Mouse (Mus musculus): ENCODE measurements around the gene Gpr119. TPM values are rescaled to one million over a fixed set of nuclear protein-coding genes. Genes with fewer than 3 reads are reported as not detected.

Gpr119 gene
- polyA plus RNA-seq, 1 experiment from 2014 or later, result 0.17 TPM

- Histone ChIP-seq H3K4me3 (ENCODE audit: low read depth, low read length) (no peak overlapping the region), H3K27ac (ENCODE audit: low read depth, low read length) (no peak overlapping the region), H3K36me3 (ENCODE audit: control insufficient read depth, insufficient read depth) (no peaks in the 10 kb centered on the region), H3K27me3 (replicated peaks; ENCODE audit: control insufficient read depth, insufficient read depth, low read length) (no peaks in the 10 kb centered on the region), H3K9ac (ENCODE audit: low read depth, low read length) (no peak overlapping the region), H3K4me1 (replicated peaks; ENCODE audit: control insufficient read depth, insufficient read depth, low read length) (no peaks in the 10 kb centered on the region), H3K4me2 (replicated peaks; ENCODE audit: low read depth) (no peak overlapping the region), H3K9me3 (ENCODE audit: control insufficient read depth) (no peaks in the 10 kb centered on the region)
- WGBS, result 16% methylated on average over 3 of the region's 3 CpGs
- TF ChIP-seq CTCF (IDR thresholded peaks at IDR 0.05; ENCODE audit: low read depth), result peak; percentile 71
- no peak for ATAC-seq
Measured at GRCm38 (mm10) chrX:48683451-48683850, 9.2 kb upstream of the Gpr119 start.

GRCm38 (mm10) chrX:48671714-48672113 lies 2.6 kb downstream of the Gpr119 start:
- no peak for ATAC-seq
- Histone ChIP-seq H3K36me3 (ENCODE audit: control insufficient read depth, insufficient read depth) (no peaks in the 10 kb centered on the region), H3K4me2 (replicated peaks; ENCODE audit: low read depth) (no peak overlapping the region), H3K27me3 (replicated peaks; ENCODE audit: control insufficient read depth, insufficient read depth, low read length) (no peaks in the 10 kb centered on the region), H3K4me1 (replicated peaks; ENCODE audit: control insufficient read depth, insufficient read depth, low read length) (no peaks in the 10 kb centered on the region), H3K9ac (ENCODE audit: low read depth, low read length) (no peak overlapping the region), H3K4me3 (ENCODE audit: low read depth, low read length) (no peak overlapping the region), H3K27ac (ENCODE audit: low read depth, low read length) (no peak overlapping the region), H3K9me3 (ENCODE audit: control insufficient read depth) (no peaks in the 10 kb centered on the region)
- TF ChIP-seq CTCF (IDR thresholded peaks at IDR 0.05; ENCODE audit: low read depth), result no peak
- 59% methylated on average over 3 of the region's 3 CpGs for WGBS

GRCm38 (mm10) chrX:48669588-48669987 lies 4.7 kb downstream of the Gpr119 start:
- H3K4me1 ChIP-seq (replicated peaks; ENCODE audit: control insufficient read depth, insufficient read depth, low read length), result no peaks in the 10 kb centered on the region
- no peaks in the 10 kb centered on the region for H3K36me3 ChIP-seq (ENCODE audit: control insufficient read depth, insufficient read depth)
- no peak overlapping the region for H3K4me3 ChIP-seq (ENCODE audit: low read depth, low read length)
- H3K27me3 ChIP-seq (replicated peaks; ENCODE audit: control insufficient read depth, insufficient read depth, low read length), result no peaks in the 10 kb centered on the region
- WGBS, result 67% methylated on average over 3 of the region's 3 CpGs
- no peak overlapping the region for H3K9ac ChIP-seq (ENCODE audit: low read depth, low read length)
- TF ChIP-seq CTCF (IDR thresholded peaks at IDR 0.05; ENCODE audit: low read depth), result peak; percentile 20; the same call in 1 of the 2 replicates
- no peak overlapping the region for H3K4me2 ChIP-seq (replicated peaks; ENCODE audit: low read depth)
- H3K9me3 ChIP-seq (ENCODE audit: control insufficient read depth), result no peaks in the 10 kb centered on the region
- ATAC-seq, result no peak
- H3K27ac ChIP-seq (ENCODE audit: low read depth, low read length), result no peak overlapping the region

- no peak for ATAC-seq
- Histone ChIP-seq H3K4me1 (replicated peaks; ENCODE audit: control insufficient read depth, insufficient read depth, low read length) (no peaks in the 10 kb centered on the region), H3K4me3 (ENCODE audit: low read depth, low read length) (no peak overlapping the region), H3K27ac (ENCODE audit: low read depth, low read length) (no peak overlapping the region), H3K9ac (ENCODE audit: low read depth, low read length) (no peak overlapping the region), H3K36me3 (ENCODE audit: control insufficient read depth, insufficient read depth) (no peaks in the 10 kb centered on the region), H3K9me3 (ENCODE audit: control insufficient read depth) (no peaks in the 10 kb centered on the region), H3K4me2 (replicated peaks; ENCODE audit: low read depth) (no peak overlapping the region), H3K27me3 (replicated peaks; ENCODE audit: control insufficient read depth, insufficient read depth, low read length) (no peaks in the 10 kb centered on the region)
- WGBS, result 40% methylated on average over 6 of the region's 6 CpGs
- no peak for TF ChIP-seq CTCF (IDR thresholded peaks at IDR 0.05; ENCODE audit: low read depth)
Measured at GRCm38 (mm10) chrX:48666807-48667206, 7.5 kb downstream of the Gpr119 start.

- Histone ChIP-seq H3K4me2 (replicated peaks; ENCODE audit: low read depth) (no peak overlapping the region), H3K36me3 (ENCODE audit: control insufficient read depth, insufficient read depth) (no peaks in the 10 kb centered on the region), H3K27me3 (replicated peaks; ENCODE audit: control insufficient read depth, insufficient read depth, low read length) (no peaks in the 10 kb centered on the region), H3K9me3 (ENCODE audit: control insufficient read depth) (no peaks in the 10 kb centered on the region), H3K27ac (ENCODE audit: low read depth, low read length) (no peak overlapping the region), H3K4me1 (replicated peaks; ENCODE audit: control insufficient read depth, insufficient read depth, low read length) (no peaks in the 10 kb centered on the region), H3K9ac (ENCODE audit: low read depth, low read length) (no peak overlapping the region), H3K4me3 (ENCODE audit: low read depth, low read length) (no peak overlapping the region)
- WGBS, result 89% methylated on average over 2 of the region's 2 CpGs
- peak; percentile 59 for TF ChIP-seq CTCF (IDR thresholded peaks at IDR 0.05; ENCODE audit: low read depth)
- ATAC-seq, result no peak
Measured at GRCm38 (mm10) chrX:48644122-48644521, 30.2 kb downstream of the Gpr119 start.

- Histone ChIP-seq H3K27ac (ENCODE audit: low read depth, low read length) (no peak overlapping the region), H3K27me3 (replicated peaks; ENCODE audit: control insufficient read depth, insufficient read depth, low read length) (no peaks in the 10 kb centered on the region), H3K9me3 (ENCODE audit: control insufficient read depth) (no peaks in the 10 kb centered on the region), H3K4me1 (replicated peaks; ENCODE audit: control insufficient read depth, insufficient read depth, low read length) (no peaks in the 10 kb centered on the region), H3K4me3 (ENCODE audit: low read depth, low read length) (no peak overlapping the region), H3K36me3 (ENCODE audit: control insufficient read depth, insufficient read depth) (no peaks in the 10 kb centered on the region), H3K9ac (ENCODE audit: low read depth, low read length) (no peak overlapping the region), H3K4me2 (replicated peaks; ENCODE audit: low read depth) (no peak overlapping the region)
- ATAC-seq, result no peak
- peak; percentile 44 for TF ChIP-seq CTCF (IDR thresholded peaks at IDR 0.05; ENCODE audit: low read depth)
- 59% methylated on average over 2 of the region's 2 CpGs for WGBS
Measured at GRCm38 (mm10) chrX:48637032-48637431, 37.2 kb downstream of the Gpr119 start.

- Histone ChIP-seq H3K9me3 (ENCODE audit: control insufficient read depth) (no peaks in the 10 kb centered on the region), H3K27ac (ENCODE audit: low read depth, low read length) (no peak overlapping the region), H3K4me1 (replicated peaks; ENCODE audit: control insufficient read depth, insufficient read depth, low read length) (no peaks in the 10 kb centered on the region), H3K27me3 (replicated peaks; ENCODE audit: control insufficient read depth, insufficient read depth, low read length) (no peaks in the 10 kb centered on the region), H3K4me2 (replicated peaks; ENCODE audit: low read depth) (peak overlapping the region; percentile 64), H3K9ac (ENCODE audit: low read depth, low read length) (peak overlapping the region; percentile 59), H3K4me3 (ENCODE audit: low read depth, low read length) (peak overlapping the region; percentile 60), H3K36me3 (ENCODE audit: control insufficient read depth, insufficient read depth) (no peaks in the 10 kb centered on the region)
- no peak for TF ChIP-seq CTCF (IDR thresholded peaks at IDR 0.05; ENCODE audit: low read depth)
- ATAC-seq, result no peak
- WGBS, result 28% methylated on average over 9 of the region's 9 CpGs
Measured at GRCm38 (mm10) chrX:48624054-48624420, 50.2 kb downstream of the Gpr119 start.

Data from intestine, postnatal 0 days (tissue).